Mouse (Mus musculus) intestine, postnatal 0 days (tissue): Measurements from ENCODE around the gene Lrrc61. TPM values are rescaled to one million over a fixed set of nuclear protein-coding genes. Genes with fewer than 3 reads are reported as not detected.
A peak's percentile ranks its signal among the peaks of the same experiment; 100 is the strongest.

Source experiments
- ATAC-seq: fragments of 200-750 bp; cut with Nextera tagmentation; 2 replicates; pipeline ENCODE4 v1.8.0; 2017; ENCODE audit warnings: mild to moderate bottlenecking, moderate TSS enrichment, moderate library complexity
- H3K27ac ChIP-seq: fragments of 300-500 bp; sonication (generic); 2 replicates; pipeline ENCODE4 v1.5.1; 2014; ENCODE audit warnings: mild to moderate bottlenecking, low read depth, low read length, moderate library complexity
- H3K27me3 ChIP-seq: fragments of 300-500 bp; sonication (generic); replicated peaks from 2 replicates; pipeline ENCODE4 v1.6.1; 2014; ENCODE audit warnings: low read length, mixed read lengths; ENCODE audit not compliant: control insufficient read depth, insufficient read depth
- H3K36me3 ChIP-seq: fragments of 300-500 bp; sonication (generic); 2 replicates; pipeline ENCODE4 v1.6.1; 2014; ENCODE audit warnings: mild to moderate bottlenecking, moderate library complexity; ENCODE audit not compliant: control insufficient read depth, insufficient read depth
- H3K4me1 ChIP-seq: fragments of 300-500 bp; sonication (generic); replicated peaks from 2 replicates; pipeline ENCODE4 v1.6.1; 2014; ENCODE audit warnings: antibody characterized with exemption, low read length, mixed read lengths; ENCODE audit not compliant: control insufficient read depth, insufficient read depth
- H3K4me2 ChIP-seq: fragments of 300-500 bp; sonication (generic); replicated peaks from 2 replicates; pipeline ENCODE4 v1.6.1; 2014; ENCODE audit warnings: low read depth, mild to moderate bottlenecking, moderate library complexity
- H3K4me3 ChIP-seq: fragments of 300-500 bp; sonication (generic); 2 replicates; pipeline ENCODE4 v1.5.1; 2014; ENCODE audit warnings: low read depth, low read length
- H3K9ac ChIP-seq: fragments of 300-500 bp; sonication (generic); 2 replicates; pipeline ENCODE4 v1.6.1; 2014; ENCODE audit warnings: mild to moderate bottlenecking, low read depth, low read length
- H3K9me3 ChIP-seq: fragments of 300-500 bp; sonication (generic); 2 replicates; pipeline ENCODE4 v1.6.1; 2016; ENCODE audit warnings: mixed run types; ENCODE audit not compliant: control insufficient read depth
- CTCF ChIP-seq: sonication (generic); IDR thresholded peaks from 2 replicates; pipeline ENCODE4 v1.5.1; 2016; ENCODE audit warnings: low read depth, mild to moderate bottlenecking, control low read depth, antibody characterized with exemption, moderate library complexity
- WGBS: fragments of 180-500 bp; shearing (Covaris S2); extraction: QIAGEN DNeasy Blood & Tissue Kit; methylation state at CpG from one replicate; pipeline ENCODE4 v1.1.7; 2014; 5-methylcytosine and 5-hydroxymethylcytosine counted together
- polyA plus RNA-seq: library from polyadenylated mRNA; unstranded; fragments of >200 nt; fragmentation: Nextera tagmentation; extraction: Ambion mirVana; gene quantifications from 2 replicates; pipeline ENCODE4 v1.2.1, GENCODE M21; 2015

Gene Lrrc61
- polyA plus RNA-seq, 1 experiment from 2014 or later = 7.6 TPM

- H3K27me3 ChIP-seq = no peaks in the 10 kb centered on the region
- no peaks in the 10 kb centered on the region for H3K9me3 ChIP-seq
- H3K27ac ChIP-seq = no peak overlapping the region
- H3K4me3 ChIP-seq = no peak overlapping the region
- ATAC-seq = no peak
- no peaks in the 10 kb centered on the region for H3K4me1 ChIP-seq
- H3K4me2 ChIP-seq = no peak overlapping the region
- no peak overlapping the region for H3K9ac ChIP-seq
- peak; percentile 54 for TF ChIP-seq CTCF
- 76% methylated on average over 14 of the region's 14 CpGs for WGBS
- peaks cover 20% of the 10 kb centered on the region for H3K36me3 ChIP-seq
Observed at GRCm38 (mm10) chr6:48529261-48529660, 25.3 kb upstream of the Lrrc61 start.

GRCm38 (mm10) chr6:48529871-48530440 is 24.6 kb upstream of the Lrrc61 start:
- H3K27me3 ChIP-seq = no peaks in the 10 kb centered on the region
- no peaks in the 10 kb centered on the region for H3K9me3 ChIP-seq
- peaks cover 20% of the 10 kb centered on the region for H3K36me3 ChIP-seq
- no peak overlapping the region for H3K4me2 ChIP-seq
- H3K9ac ChIP-seq = no peak overlapping the region
- no peaks in the 10 kb centered on the region for H3K4me1 ChIP-seq
- H3K27ac ChIP-seq = no peak overlapping the region
- no peak overlapping the region for H3K4me3 ChIP-seq
- WGBS = 90% methylated on average over 16 of the region's 16 CpGs
- no peak for TF ChIP-seq CTCF
- ATAC-seq = no peak

- H3K9me3 ChIP-seq = no peaks in the 10 kb centered on the region
- H3K4me2 ChIP-seq = no peak overlapping the region
- ATAC-seq = no peak
- 68% methylated on average over 2 of the region's 2 CpGs for WGBS
- H3K36me3 ChIP-seq = peaks cover 20% of the 10 kb centered on the region
- H3K4me3 ChIP-seq = no peak overlapping the region
- no peaks in the 10 kb centered on the region for H3K4me1 ChIP-seq
- TF ChIP-seq CTCF = no peak
- no peaks in the 10 kb centered on the region for H3K27me3 ChIP-seq
- no peak overlapping the region for H3K27ac ChIP-seq
- H3K9ac ChIP-seq = no peak overlapping the region
Observed at GRCm38 (mm10) chr6:48530862-48531261, 23.7 kb upstream of the Lrrc61 start.

DNA sequence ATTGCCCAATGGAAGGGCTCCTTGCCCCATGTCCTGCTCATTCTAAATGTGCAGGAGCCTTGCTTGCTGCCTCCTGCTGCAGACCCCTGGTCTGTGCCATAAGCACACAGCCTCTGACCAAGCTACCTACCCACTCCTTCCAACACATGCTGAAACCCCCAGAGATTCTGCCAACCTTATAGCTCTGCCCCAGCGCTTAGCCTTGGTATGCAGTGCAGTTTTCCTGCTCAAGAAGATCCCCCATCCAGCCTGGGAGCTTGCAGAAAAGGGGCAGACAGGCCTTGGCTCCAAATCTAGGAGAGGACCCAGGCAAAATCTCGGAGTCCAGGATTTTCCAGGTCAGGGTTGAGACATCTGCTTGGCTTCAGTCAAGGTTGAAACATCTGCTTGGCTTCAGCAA is 21.1 kb upstream of the Lrrc61 start:
- TF ChIP-seq CTCF = no peak
- Histone ChIP-seq H3K4me2 (no peak overlapping the region), H3K4me3 (no peak overlapping the region), H3K9me3 (no peaks in the 10 kb centered on the region), H3K27me3 (no peaks in the 10 kb centered on the region), H3K27ac (no peak overlapping the region), H3K4me1 (0 out of 2 replicates have a peak, but pooled peaks cover 2% of the 10 kb centered on the region), H3K36me3 (peaks cover 13% of the 10 kb centered on the region), H3K9ac (no peak overlapping the region)
- ATAC-seq = no peak
- 76% methylated on average over 2 of the region's 2 CpGs for WGBS

DNA sequence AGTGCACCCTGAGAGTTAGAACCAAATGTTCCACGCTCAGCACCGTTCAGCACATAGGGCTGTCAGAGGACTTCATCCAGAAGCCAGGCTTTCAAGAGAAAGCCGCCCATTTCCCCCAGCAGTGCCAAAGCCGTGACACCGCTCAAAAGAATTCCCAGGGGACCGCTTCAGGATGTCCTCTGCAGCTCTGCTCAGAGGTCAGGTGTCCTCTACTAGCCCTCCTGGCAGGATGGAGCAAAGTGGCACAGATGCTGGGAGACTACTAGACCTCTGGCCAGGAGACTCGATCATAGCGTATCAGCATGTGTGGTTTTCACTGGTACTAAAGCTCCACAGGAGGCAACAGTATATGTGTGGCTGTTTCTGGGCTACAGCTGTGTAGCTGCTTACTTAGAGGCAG is 19.7 kb upstream of the Lrrc61 start:
- Histone ChIP-seq H3K36me3 (peaks cover 7% of the 10 kb centered on the region; the same call in 1 of the 2 replicates), H3K27ac (no peak overlapping the region), H3K4me3 (no peak overlapping the region), H3K4me1 (0 out of 2 replicates have a peak, but pooled peaks cover 2% of the 10 kb centered on the region), H3K9ac (no peak overlapping the region), H3K27me3 (no peaks in the 10 kb centered on the region), H3K9me3 (no peaks in the 10 kb centered on the region), H3K4me2 (no peak overlapping the region)
- 81% methylated on average over 8 of the region's 8 CpGs for WGBS
- TF ChIP-seq CTCF = no peak
- no peak for ATAC-seq

DNA sequence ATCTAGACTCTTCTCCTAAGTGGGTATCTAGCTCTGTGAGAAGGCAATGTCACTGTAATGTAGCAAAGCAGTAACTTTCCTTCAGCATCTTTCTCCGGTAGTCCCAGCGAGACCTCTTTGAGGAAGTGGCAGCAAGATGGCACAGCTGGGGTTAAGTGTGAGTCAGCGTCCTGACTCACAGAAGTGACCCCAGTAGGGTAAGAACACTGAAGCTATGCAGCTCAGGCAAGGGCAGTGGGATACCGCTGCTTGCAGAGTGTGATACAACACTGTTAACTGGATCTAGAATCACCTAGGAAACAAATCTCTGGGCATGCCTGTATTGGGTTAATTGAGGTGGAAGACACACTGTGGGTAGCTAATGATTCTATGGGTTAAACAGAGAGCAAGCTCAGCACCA is 18.5 kb upstream of the Lrrc61 start:
- TF ChIP-seq CTCF = no peak
- no peak overlapping the region for H3K4me3 ChIP-seq
- WGBS = 67% methylated on average over 4 of the region's 4 CpGs
- no peak overlapping the region for H3K9ac ChIP-seq
- 0 out of 2 replicates have a peak, but pooled peaks cover 2% of the 10 kb centered on the region for H3K4me1 ChIP-seq
- H3K27ac ChIP-seq = no peak overlapping the region
- H3K9me3 ChIP-seq = no peaks in the 10 kb centered on the region
- no peaks in the 10 kb centered on the region for H3K27me3 ChIP-seq
- no peak for ATAC-seq
- no peak overlapping the region for H3K4me2 ChIP-seq
- peaks cover 7% of the 10 kb centered on the region; the same call in 1 of the 2 replicates for H3K36me3 ChIP-seq
